In the genomic region with DNA sequence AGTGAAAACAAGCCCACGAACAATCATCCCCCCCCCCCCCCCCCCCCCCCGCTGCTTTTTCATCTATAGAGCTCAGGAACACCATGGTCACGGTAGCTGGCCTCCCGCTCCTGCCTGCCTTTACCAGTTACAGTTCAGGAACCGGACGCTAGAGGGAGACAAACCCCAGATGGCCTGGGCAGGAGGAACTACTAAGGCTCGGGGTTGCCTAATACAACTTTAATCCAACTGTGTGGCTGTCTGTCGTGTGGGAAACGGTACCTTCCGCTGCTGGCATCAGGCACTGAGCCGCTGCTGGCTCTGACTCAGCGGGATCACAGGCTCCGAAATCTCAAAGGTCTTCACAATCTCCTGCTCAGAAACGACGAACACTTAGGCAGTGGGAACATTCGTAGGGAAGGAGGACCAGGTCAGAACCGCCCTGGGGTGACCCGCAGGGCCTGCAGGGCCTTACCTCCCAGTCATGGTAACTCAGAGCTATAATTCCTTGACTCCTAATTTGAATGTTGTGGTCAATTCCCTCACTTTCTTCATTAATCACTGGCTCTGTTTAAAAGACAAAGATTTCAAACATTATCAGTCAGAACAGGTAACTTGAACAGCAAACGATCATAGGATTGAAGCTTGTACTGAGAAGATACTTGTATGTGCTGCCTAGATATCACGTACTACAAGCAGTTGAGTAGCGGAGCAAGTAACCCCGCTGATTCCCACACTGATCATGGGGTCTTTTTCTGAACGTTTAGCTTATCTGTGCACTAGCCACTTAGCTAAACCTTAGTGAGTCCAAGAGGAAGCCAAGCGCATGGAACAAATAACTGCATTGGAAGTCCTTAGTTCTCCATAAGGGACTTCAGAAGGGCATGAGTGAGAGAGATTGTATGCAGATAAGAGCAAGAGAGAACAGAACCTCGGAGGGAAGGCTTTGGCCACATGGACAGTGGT, we compare ENCODE assay signal across 9 mouse cellular contexts. TPM values are rescaled to one million over a fixed set of nuclear protein-coding genes. Genes with fewer than 3 reads are reported as not detected.
DNase-seq lines count a peak whose midpoint lies in the region; ATAC-seq and TF ChIP-seq lines count a peak whose summit lies in the region.
"Had no signal": no experiment of that assay in that cellular context is flagged by ENCODE, and none has a peak within 500 bp of the region (broad histone marks: within the 10 kb centered on the region; RNA-seq: fewer than 3 reads in every experiment).

No protein-coding gene starts in this region.

- peaks cover 82% of the 10 kb centered on the region for H3K36me3 ChIP-seq in E14TG2a.4 (ENCODE audit: insufficient read depth, low read length)
- H3K36me3 ChIP-seq in forebrain, embryonic 15.5 days, result peaks cover 36% of the 10 kb centered on the region
- H3K36me3 ChIP-seq in liver, postnatal 0 days (replicated peaks; ENCODE audit: insufficient read depth, low read length), result peaks cover 48% of the 10 kb centered on the region
- peaks cover 20% of the 10 kb centered on the region for H3K36me3 ChIP-seq in neural tube, embryonic 14.5 days (ENCODE audit: control insufficient read depth, insufficient read depth, low read length)
- H3K36me3 ChIP-seq in testis, adult 2 months (ENCODE audit: control insufficient read depth, insufficient read depth, low read length), result peaks cover 1% of the 10 kb centered on the region; the same call in 1 of the 2 replicates

- no peak overlapping the region for H3K4me2 ChIP-seq in forebrain, embryonic 15.5 days (replicated peaks)
- H3K4me2 ChIP-seq in liver, postnatal 0 days (ENCODE audit: low read depth, low read length), result no peak overlapping the region
- H3K4me2 ChIP-seq in neural tube, embryonic 14.5 days (ENCODE audit: low read depth, low read length), result no peak overlapping the region
- H3K4me2 ChIP-seq: limb, embryonic 15.5 days had no signal

- TF ChIP-seq CTCF in E14TG2a.4 (conservative IDR thresholded peaks at IDR 0.05; ENCODE audit: low read length), result peak; percentile 84
- peak; percentile 96 for TF ChIP-seq CTCF in liver, postnatal 0 days (IDR thresholded peaks at IDR 0.05; ENCODE audit: low read depth)
- TF ChIP-seq CTCF in testis, adult 2 months (IDR thresholded peaks at IDR 0.05; ENCODE audit: control insufficient read depth, insufficient read depth, insufficient replicate concordance, low read depth, low read length), result peak; percentile 85

- H3K4me3 ChIP-seq in E14TG2a.4 (replicated peaks; ENCODE audit: low read length), result peak overlapping the region; percentile 49
- no peak overlapping the region for H3K4me3 ChIP-seq in forebrain, embryonic 15.5 days
- no peak overlapping the region for H3K4me3 ChIP-seq in liver, postnatal 0 days (ENCODE audit: low read depth, low read length)
- H3K4me3 ChIP-seq in neural tube, embryonic 14.5 days (ENCODE audit: low read depth, low read length), result no peak overlapping the region
- H3K4me3 ChIP-seq in testis, adult 2 months (ENCODE audit: control insufficient read depth, low read depth, low read length), result no peak overlapping the region
- H3K4me3 ChIP-seq: limb, embryonic 15.5 days had no signal

- peak; percentile 90 to 95 for DNase-seq in heart, postnatal 14 days
- peak; percentile 81 for DNase-seq in large intestine, adult 2 months (ENCODE audit: low read depth, low spot score)
- peak; percentile 92 for DNase-seq in liver, postnatal 0 days

- no peak overlapping the region for H3K9ac ChIP-seq in forebrain, embryonic 15.5 days (replicated peaks)
- no peak overlapping the region for H3K9ac ChIP-seq in liver, postnatal 0 days (replicated peaks)
- no peak overlapping the region for H3K9ac ChIP-seq in neural tube, embryonic 14.5 days (replicated peaks; ENCODE audit: low read depth, low read length)
- H3K9ac ChIP-seq: limb, embryonic 15.5 days had no signal

- intact Hi-C loops in heart, postnatal 14 days (cut with DNase I), result loop anchor here (5.0 kb wide), 1 partner anchor 229 kb away; no protein-coding TSS in a partner anchor

- TF ChIP-seq POLR2A in testis, adult 2 months (IDR thresholded peaks at IDR 0.05; ENCODE audit: control insufficient read depth, low read depth, low read length), result no peak

- ATAC-seq in cerebellum, adult (ENCODE audit: insufficient number of reproducible peaks, low FRiP score, low TSS enrichment), result peak; percentile 90
- ATAC-seq in forebrain, embryonic 15.5 days (replicated peaks), result peak; percentile 80
- peak; percentile 90 for ATAC-seq in liver, postnatal 0 days
- peak; percentile 54 for ATAC-seq in neural tube, embryonic 14.5 days (ENCODE audit: low read depth)

- H3K27me3 ChIP-seq in E14TG2a.4 (ENCODE audit: insufficient read depth, low read length), result no peaks in the 10 kb centered on the region
- no peaks in the 10 kb centered on the region for H3K27me3 ChIP-seq in forebrain, embryonic 15.5 days
- H3K27me3 ChIP-seq in liver, postnatal 0 days (ENCODE audit: insufficient read depth, low read length), result no peaks in the 10 kb centered on the region
- no peaks in the 10 kb centered on the region for H3K27me3 ChIP-seq in neural tube, embryonic 14.5 days (ENCODE audit: control insufficient read depth, insufficient read depth, low read length)
- no peaks in the 10 kb centered on the region for H3K27me3 ChIP-seq in testis, adult 2 months (ENCODE audit: control insufficient read depth, insufficient read depth, low read length)
- H3K27me3 ChIP-seq: limb, embryonic 15.5 days had no signal

- peaks cover 29% of the 10 kb centered on the region for H3K4me1 ChIP-seq in E14TG2a.4 (replicated peaks; ENCODE audit: low read depth, low read length)
- 0 out of 2 replicates have a peak, but pooled peaks cover 2% of the 10 kb centered on the region for H3K4me1 ChIP-seq in forebrain, embryonic 15.5 days
- H3K4me1 ChIP-seq in liver, postnatal 0 days (ENCODE audit: insufficient read depth), result no peaks in the 10 kb centered on the region
- H3K4me1 ChIP-seq in neural tube, embryonic 14.5 days (ENCODE audit: control insufficient read depth, insufficient read depth, low read length), result no peaks in the 10 kb centered on the region
- 0 out of 2 replicates have a peak, but pooled peaks cover 2% of the 10 kb centered on the region for H3K4me1 ChIP-seq in testis, adult 2 months (ENCODE audit: control insufficient read depth, insufficient read depth, low read length)
- H3K4me1 ChIP-seq: limb, embryonic 15.5 days had no signal

- TF ChIP-seq EP300 in liver, postnatal 0 days (IDR thresholded peaks at IDR 0.05; ENCODE audit: low read depth), result no peak

- no peak overlapping the region for H3K27ac ChIP-seq in forebrain, embryonic 15.5 days (replicated peaks)
- no peak overlapping the region for H3K27ac ChIP-seq in liver, postnatal 0 days (ENCODE audit: low read depth)
- no peak overlapping the region for H3K27ac ChIP-seq in neural tube, embryonic 14.5 days (ENCODE audit: low read depth, low read length)
- H3K27ac ChIP-seq in testis, adult 2 months (ENCODE audit: control insufficient read depth, insufficient read depth, low read depth, low read length), result peak overlapping the region; percentile 18
- H3K27ac ChIP-seq: limb, embryonic 15.5 days had no signal

- WGBS in forebrain, embryonic 15.5 days, result 45% methylated on average over 24 of the region's 25 CpGs
- 38% methylated on average over 25 of the region's 25 CpGs for WGBS in large intestine, adult 2 months
- WGBS in liver, postnatal 0 days (ENCODE audit: insufficient replicate concordance), result 35% methylated on average over 24 of the region's 25 CpGs
- WGBS in neural tube, embryonic 14.5 days, result 50% methylated on average over 24 of the region's 25 CpGs

- H3K9me3 ChIP-seq in E14TG2a.4 (ENCODE audit: low read length), result no peaks in the 10 kb centered on the region; the same call in 1 of the 2 replicates
- no peaks in the 10 kb centered on the region for H3K9me3 ChIP-seq in forebrain, embryonic 15.5 days
- no peaks in the 10 kb centered on the region for H3K9me3 ChIP-seq in liver, postnatal 0 days (ENCODE audit: low read length)
- H3K9me3 ChIP-seq in neural tube, embryonic 14.5 days (ENCODE audit: control insufficient read depth, low read length), result no peaks in the 10 kb centered on the region
- H3K9me3 ChIP-seq: limb, embryonic 15.5 days had no signal

RNA-seq across cellular contexts. Expression of a gene that starts 13.4 kb away (rescaled TPM):
- polyA plus RNA-seq in forebrain, embryonic 15.5 days (2015; fragmentation: Nextera tagmentation; extraction: Ambion mirVana), result 87.5 and 96.2 TPM in 2 replicates
- total RNA-seq in heart, postnatal 14 days (2021), result 10 to 100 TPM; 29.5 to 32.5 TPM
- 3.8 and 6.4 TPM in 2 replicates for polyA plus RNA-seq in large intestine, adult 2 months (2012; rRNA removed)
- 21.2 and 25.1 TPM in 2 replicates for polyA plus RNA-seq in liver, postnatal 0 days (2015; fragmentation: Nextera tagmentation; extraction: Ambion mirVana)
- 97.4 and 121 TPM in 2 replicates for polyA plus RNA-seq in neural tube, embryonic 14.5 days (2014; fragmentation: Nextera tagmentation; extraction: Ambion mirVana)
- 18.3 and 19.4 TPM in 2 replicates for polyA plus RNA-seq in testis, adult 2 months (2012; rRNA removed)

RNA-seq across cellular contexts. Expression of a gene that starts 39.3 kb away (rescaled TPM):
- 108 and 113 TPM in 2 replicates for polyA plus RNA-seq in forebrain, embryonic 15.5 days (2015; fragmentation: Nextera tagmentation; extraction: Ambion mirVana)
- 10 to 100 TPM; 44.3 to 44.4 TPM for total RNA-seq in heart, postnatal 14 days (2021)
- polyA plus RNA-seq in large intestine, adult 2 months (2012; rRNA removed), result 31.3 and 35.8 TPM in 2 replicates
- polyA plus RNA-seq in liver, postnatal 0 days (2015; fragmentation: Nextera tagmentation; extraction: Ambion mirVana), result 67.8 and 72.6 TPM in 2 replicates
- 89.6 and 97.3 TPM in 2 replicates for polyA plus RNA-seq in neural tube, embryonic 14.5 days (2014; fragmentation: Nextera tagmentation; extraction: Ambion mirVana)
- polyA plus RNA-seq in testis, adult 2 months (2012; rRNA removed), result 13.6 and 15.9 TPM in 2 replicates

RNA-seq across cellular contexts. Expression of a gene that starts 43.6 kb away (rescaled TPM):
- polyA plus RNA-seq in forebrain, embryonic 15.5 days (2015; fragmentation: Nextera tagmentation; extraction: Ambion mirVana), result 53.5 and 56.5 TPM in 2 replicates
- 100 to 1,000 TPM; 316 to 336 TPM for total RNA-seq in heart, postnatal 14 days (2021)
- polyA plus RNA-seq in large intestine, adult 2 months (2012; rRNA removed), result 28.9 and 37.7 TPM in 2 replicates
- 3.5 and 3.8 TPM in 2 replicates for polyA plus RNA-seq in liver, postnatal 0 days (2015; fragmentation: Nextera tagmentation; extraction: Ambion mirVana)
- 63.4 and 74.7 TPM in 2 replicates for polyA plus RNA-seq in neural tube, embryonic 14.5 days (2014; fragmentation: Nextera tagmentation; extraction: Ambion mirVana)
- 6.5 and 8.6 TPM in 2 replicates for polyA plus RNA-seq in testis, adult 2 months (2012; rRNA removed)
